Mouse (Mus musculus) urinary bladder, adult 18-20 months (tissue): ENCODE results near the gene Clybl.

Experiments
- DNase-seq, 2 experiments: peaks; one replicate each; pipeline ENCODE4 v3.0.0; 2022; ENCODE audit warnings: low spot score in 2 of 2, mixed read lengths in 2 of 2

Gene Clybl

DNA sequence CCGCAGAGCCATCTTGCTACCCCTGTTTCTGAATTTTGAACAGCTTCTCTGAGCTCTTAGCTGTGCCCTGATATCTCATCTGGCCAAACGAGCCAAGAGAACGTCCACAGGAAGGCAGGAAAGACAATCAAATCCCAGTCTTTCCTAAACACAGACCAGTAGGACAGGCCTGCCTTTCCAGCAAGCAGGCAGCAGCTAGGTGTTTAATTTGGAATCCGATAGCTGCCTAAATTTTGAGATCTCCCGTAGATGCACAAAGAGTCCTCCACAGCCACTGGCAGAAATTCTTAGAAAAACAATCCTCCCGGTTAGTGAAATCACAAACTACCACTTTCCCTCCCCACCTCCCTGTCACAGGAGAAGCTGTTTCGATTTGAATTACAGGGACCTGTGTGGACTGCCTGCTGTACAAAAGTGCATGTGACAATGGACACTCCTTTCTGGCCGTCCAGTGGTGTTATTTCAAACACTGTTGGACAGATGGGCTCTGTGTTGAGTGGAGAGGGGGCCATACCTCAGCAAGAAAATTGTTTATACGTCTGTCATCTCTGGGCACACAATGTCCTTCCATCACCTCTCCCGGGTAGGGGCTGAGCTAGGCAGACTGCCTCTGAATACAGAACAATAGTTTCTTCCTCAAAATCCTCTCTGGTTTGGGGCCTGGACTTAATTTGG, 245.2 kb downstream of the Clybl start:
- no peak for DNase-seq

GRCm38 (mm10) chr14:122427204-122427560, 245.7 kb downstream of the Clybl start:
- no peak for DNase-seq

DNA sequence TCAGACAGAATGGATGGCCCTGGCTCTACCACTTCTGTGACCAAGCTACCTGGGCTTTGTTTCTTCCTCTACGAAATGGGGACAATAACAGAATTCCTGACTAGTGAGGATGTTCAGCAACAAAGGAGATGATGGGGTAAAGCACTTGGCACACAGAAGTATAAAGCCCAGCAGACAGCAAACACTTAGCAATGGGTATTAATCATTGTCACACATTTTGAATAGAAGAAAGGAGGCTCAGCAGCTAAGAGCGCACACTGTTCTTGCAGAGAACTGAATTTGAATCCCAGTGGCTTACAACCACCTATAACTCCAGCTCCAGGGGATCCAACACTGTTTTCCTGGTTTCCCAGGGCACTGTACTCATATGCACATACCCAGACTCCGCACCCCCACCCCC, 246.2 kb downstream of the Clybl start:
- no peak for DNase-seq

DNA sequence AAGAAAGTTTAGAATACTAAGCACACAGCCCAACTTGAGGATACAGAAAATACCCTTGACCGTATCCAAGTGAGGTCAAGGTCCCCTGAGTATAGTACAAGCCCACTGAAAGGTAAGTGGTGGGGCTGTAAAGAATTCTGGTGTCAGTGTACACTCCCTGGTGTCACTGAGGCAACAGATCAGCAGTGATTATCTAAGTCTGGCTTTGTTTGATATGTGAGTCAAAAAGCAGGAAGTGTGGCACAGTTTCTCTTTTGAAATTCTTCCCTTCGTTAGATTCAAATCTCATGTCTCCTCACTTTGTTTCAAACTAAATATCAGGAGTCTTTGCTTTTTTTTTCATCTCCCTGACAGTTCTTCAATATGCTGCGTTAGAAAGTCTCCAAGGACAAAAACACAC, 251.1 kb downstream of the Clybl start:
- no peak for DNase-seq

GRCm38 (mm10) chr14:122434039-122434438, 252.5 kb downstream of the Clybl start:
- DNase-seq, result no peak

DNA sequence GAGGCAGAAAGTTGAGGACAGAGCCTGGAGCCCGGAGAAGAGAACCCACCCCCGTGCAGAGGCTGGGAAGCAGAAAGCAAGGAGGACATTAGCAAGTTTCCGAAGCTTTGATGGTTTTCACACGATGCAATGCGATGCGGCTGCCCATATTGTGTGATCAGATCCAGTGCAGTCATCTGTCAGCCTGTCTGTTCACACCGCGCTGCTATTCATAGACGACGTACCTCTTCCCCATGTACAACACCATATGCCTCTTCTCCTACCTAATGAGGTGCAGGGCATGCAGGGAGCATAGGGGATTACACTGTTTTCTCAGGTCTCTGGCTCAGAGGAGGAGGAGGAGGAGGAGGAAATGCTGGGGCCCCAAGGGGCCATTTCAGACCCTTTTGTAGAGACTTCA, 255.3 kb downstream of the Clybl start:
- DNase-seq, result no peak

GRCm38 (mm10) chr14:122449601-122450495, 268.3 kb downstream of the Clybl start:
- no peak for DNase-seq

- no peak for DNase-seq
Measured at GRCm38 (mm10) chr14:122450496-122451382, 269.2 kb downstream of the Clybl start, which contains the start of gene Gm5089. Gene Gm5089 (minus strand): TSS chr14:122451115.

GRCm38 (mm10) chr14:122451551-122452145, 270.1 kb downstream of the Clybl start:
- no peak for DNase-seq
